Comparison of ENCODE assay signal across 14 mouse cellular contexts in the genomic region with DNA sequence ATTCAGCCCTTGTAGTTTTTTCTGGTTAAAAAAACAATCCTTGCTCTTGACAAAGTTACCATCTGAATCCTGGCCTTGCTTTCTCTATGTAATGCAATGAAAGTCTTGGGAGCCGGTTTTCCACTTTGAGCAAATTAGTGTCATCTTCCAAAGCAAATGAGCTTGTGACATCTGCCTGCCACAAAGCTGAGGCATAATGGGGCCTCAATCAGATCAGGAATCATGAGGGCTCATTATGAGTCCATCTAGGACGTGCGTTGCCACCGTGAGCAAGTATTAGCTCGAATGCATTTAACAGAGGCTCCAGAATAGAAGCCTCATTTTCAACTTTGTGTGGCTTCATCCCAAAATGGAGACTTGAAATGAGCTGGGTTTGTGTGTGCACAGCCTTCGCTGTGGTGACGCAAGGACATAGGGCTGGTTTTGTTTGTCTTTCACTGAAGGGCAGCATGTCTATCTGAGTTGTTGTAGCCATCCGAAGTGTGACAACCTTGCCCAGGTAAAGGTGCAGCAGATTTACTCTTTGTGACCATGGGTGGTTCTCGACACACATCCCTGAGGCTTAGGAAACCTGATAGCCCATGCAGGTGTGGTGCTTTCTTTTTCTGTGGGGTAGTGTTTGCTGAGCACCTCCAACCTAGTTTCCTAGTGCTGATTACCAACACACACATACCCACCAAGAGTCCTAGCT. TPM values are rescaled to one million over a fixed set of nuclear protein-coding genes. Genes with fewer than 3 reads are reported as not detected.
DNase-seq lines count a peak whose midpoint lies in the region; ATAC-seq lines count a peak whose summit lies in the region.
"Had no signal": no experiment of that assay in that cellular context is flagged by ENCODE, and none has a peak within 500 bp of the region (broad histone marks: within the 10 kb centered on the region; RNA-seq: fewer than 3 reads in every experiment).

No protein-coding gene starts in this region.

- no peak overlapping the region for H3K4me2 ChIP-seq in embryonic facial prominence, embryonic 13.5 days
- no peak overlapping the region for H3K4me2 ChIP-seq in kidney, embryonic 15.5 days

- intact Hi-C loops in heart, postnatal 14 days (cut with DNase I): no loop called here

- peak; percentile 34; the same call in 1 of the 2 replicates for ATAC-seq in embryonic facial prominence, embryonic 13.5 days (ENCODE audit: insufficient number of reproducible peaks, insufficient read depth, low FRiP score, low TSS enrichment, low read depth)
- ATAC-seq in kidney, embryonic 15.5 days (replicated peaks; ENCODE audit: low FRiP score): no peak

- no peak overlapping the region for H3K9ac ChIP-seq in embryonic facial prominence, embryonic 13.5 days
- no peak overlapping the region for H3K9ac ChIP-seq in kidney, embryonic 15.5 days
- H3K9ac ChIP-seq: liver, embryonic 14.5 days had no signal

- H3K36me3 ChIP-seq in heart, embryonic 10.5 days: peaks cover 7% of the 10 kb centered on the region
- H3K36me3 ChIP-seq in embryonic facial prominence, embryonic 13.5 days: no peaks in the 10 kb centered on the region
- H3K36me3 ChIP-seq in kidney, embryonic 15.5 days: no peaks in the 10 kb centered on the region

- peaks cover 63% of the 10 kb centered on the region for H3K4me1 ChIP-seq in heart, embryonic 10.5 days
- H3K4me1 ChIP-seq in embryonic facial prominence, embryonic 13.5 days: peaks cover 40% of the 10 kb centered on the region
- H3K4me1 ChIP-seq in kidney, embryonic 15.5 days: peaks cover 25% of the 10 kb centered on the region

- H3K27me3 ChIP-seq in heart, embryonic 10.5 days (ENCODE audit: insufficient read depth, poor library complexity, severe bottlenecking): no peaks in the 10 kb centered on the region
- H3K27me3 ChIP-seq in embryonic facial prominence, embryonic 13.5 days: no peaks in the 10 kb centered on the region
- no peaks in the 10 kb centered on the region for H3K27me3 ChIP-seq in kidney, embryonic 15.5 days

- no peak for DNase-seq in heart, embryonic 10.5 days (ENCODE audit: low spot score)
- DNase-seq in heart, postnatal 14 days: no peak
- peak; percentile 33 to 60 for DNase-seq in lung, adult 18-20 months
- DNase-seq in lung, postnatal 4 days: no peak
- peak; percentile 70 for DNase-seq in retina, postnatal 1 day
- DNase-seq in urinary bladder, adult 2 months (ENCODE audit: low spot score): no peak
- DNase-seq: thymus, adult 18-20 months had no signal

- no peaks in the 10 kb centered on the region for H3K9me3 ChIP-seq in heart, embryonic 10.5 days
- H3K9me3 ChIP-seq in embryonic facial prominence, embryonic 13.5 days: no peaks in the 10 kb centered on the region
- H3K9me3 ChIP-seq in kidney, embryonic 15.5 days (replicated peaks): no peaks in the 10 kb centered on the region

- no peak overlapping the region for H3K4me3 ChIP-seq in heart, embryonic 10.5 days
- no peak overlapping the region for H3K4me3 ChIP-seq in embryonic facial prominence, embryonic 13.5 days
- H3K4me3 ChIP-seq in kidney, embryonic 15.5 days (replicated peaks): no peak overlapping the region

- H3K27ac ChIP-seq in heart, embryonic 10.5 days: 0 out of 2 replicates have a peak overlapping the region, but pooled peaks have one; percentile 10
- no peak overlapping the region for H3K27ac ChIP-seq in embryonic facial prominence, embryonic 13.5 days
- H3K27ac ChIP-seq in kidney, embryonic 15.5 days: no peak overlapping the region
- H3K27ac ChIP-seq: liver, embryonic 14.5 days had no signal

- 85% methylated on average over 9 of the region's 9 CpGs for WGBS in heart, embryonic 10.5 days
- WGBS in embryonic facial prominence, embryonic 13.5 days: 65% methylated on average over 9 of the region's 9 CpGs
- 87% methylated on average over 9 of the region's 9 CpGs for WGBS in kidney, embryonic 15.5 days

RNA-seq across cellular contexts. Expression of gene Tspan2, which starts 9.6 kb away (rescaled TPM):
- 24.6 and 39.1 TPM in 2 replicates for polyA plus RNA-seq in heart, embryonic 10.5 days (2016; fragmentation: Nextera tagmentation; extraction: Ambion mirVana)
- total RNA-seq in heart, postnatal 14 days (2021): 10 to 100 TPM; 21.8 to 22.1 TPM
- polyA plus RNA-seq in embryonic facial prominence, embryonic 13.5 days (2015; fragmentation: Nextera tagmentation; extraction: Ambion mirVana): 4.6 and 5.3 TPM in 2 replicates
- 7.4 and 9.1 TPM in 2 replicates for polyA plus RNA-seq in kidney, embryonic 15.5 days (2015; fragmentation: Nextera tagmentation; extraction: Ambion mirVana)
- polyA plus RNA-seq in urinary bladder, adult 2 months (2012; rRNA removed): 76.3 and 90.8 TPM in 2 replicates

RNA-seq across cellular contexts. Expression of gene Tshb, which starts 38.6 kb away (rescaled TPM):
- polyA plus RNA-seq in heart, embryonic 10.5 days (2016; fragmentation: Nextera tagmentation; extraction: Ambion mirVana): 0.10 TPM in 2 replicates
- not detected for total RNA-seq in heart, postnatal 14 days (2021)
- 0.07 TPM in 1 of 2 replicates, not detected in the other for polyA plus RNA-seq in embryonic facial prominence, embryonic 13.5 days (2015; fragmentation: Nextera tagmentation; extraction: Ambion mirVana)
- polyA plus RNA-seq in kidney, embryonic 15.5 days (2015; fragmentation: Nextera tagmentation; extraction: Ambion mirVana): 0.05 and 0.06 TPM in 2 replicates
- polyA plus RNA-seq in urinary bladder, adult 2 months (2012; rRNA removed): not detected in 2 replicates
- total RNA-seq: adrenal gland, adult 18-20 months; heart, postnatal 10 days; layer of hippocampus, postnatal 25 days had no signal
- polyA plus RNA-seq: kidney, embryonic 16.5 days; liver, embryonic 14.5 days had no signal

Comparison
In these comparisons a context has a peak if more than half of its experiments do, and no peak if none do; other contexts are left out.
1. DNase-seq: peak in lung, adult 18-20 months (2 of 2) and retina, postnatal 1 day (single experiment); none in heart, embryonic 10.5 days (single experiment), heart, postnatal 14 days (0 of 2), lung, postnatal 4 days (0 of 2) and urinary bladder, adult 2 months (single experiment).